Mouse (Mus musculus) myocyte (in vitro differentiated cells): ENCODE results near the gene Gif.

ENCODE experiments used
- CEBPB ChIP-seq: IDR thresholded peaks from 2 replicates; pipeline ENCODE4 v1.6.1; 2011; ENCODE audit warnings: mild to moderate bottlenecking, moderate library complexity; ENCODE audit not compliant: poor library complexity, insufficient read depth, severe bottlenecking
- E2F4 ChIP-seq: IDR thresholded peaks from one replicate; pipeline ENCODE4 v1.6.1; 2011; ENCODE audit warnings: mild to moderate bottlenecking, control low read depth, moderate library complexity; ENCODE audit not compliant: insufficient read depth
- MAX ChIP-seq: IDR thresholded peaks from one replicate; pipeline ENCODE4 v1.6.1; 2011; ENCODE audit warnings: low read depth, mild to moderate bottlenecking, control low read depth
- MYOD1 ChIP-seq, 3 experiments: IDR thresholded peaks; one replicate each; pipeline ENCODE4 v1.6.1; 2011; ENCODE audit warnings: control low read depth in 2 of 3, low read depth in 2 of 3, mild to moderate bottlenecking in 2 of 3, moderate library complexity in 1 of 3; ENCODE audit not compliant: insufficient read length in 2 of 3, control insufficient read depth in 1 of 3
- MYOG ChIP-seq, 3 experiments: IDR thresholded peaks; one replicate each; pipeline ENCODE4 v1.6.1; 2011; ENCODE audit warnings: control low read depth in 2 of 3, low read depth in 2 of 3, mild to moderate bottlenecking in 2 of 3; ENCODE audit not compliant: insufficient read length in 2 of 3, control insufficient read depth in 1 of 3, insufficient read depth in 1 of 3
- POLR2A ChIP-seq: IDR thresholded peaks from one replicate; pipeline ENCODE4 v1.6.1; 2011; ENCODE audit warnings: low read depth, mild to moderate bottlenecking, control low read depth, moderate library complexity; ENCODE audit not compliant: insufficient read length
- POLR2AphosphoS2 ChIP-seq: IDR thresholded peaks from one replicate; pipeline ENCODE4 v1.6.1; 2011; ENCODE audit warnings: low read depth, control low read depth; ENCODE audit not compliant: insufficient read length
- REST ChIP-seq: IDR thresholded peaks from one replicate; pipeline ENCODE4 v1.6.1; 2011; ENCODE audit warnings: mild to moderate bottlenecking, control low read depth, moderate library complexity; ENCODE audit not compliant: insufficient read depth, insufficient read length
- SRF ChIP-seq: IDR thresholded peaks from one replicate; pipeline ENCODE4 v1.6.1; 2011; ENCODE audit warnings: low read depth; ENCODE audit not compliant: control insufficient read depth, insufficient read length
- TCF12 ChIP-seq: IDR thresholded peaks from one replicate; pipeline ENCODE4 v1.6.1; 2011; ENCODE audit warnings: mild to moderate bottlenecking, control low read depth; ENCODE audit not compliant: poor library complexity, insufficient read depth, severe bottlenecking
- TCF3 ChIP-seq: IDR thresholded peaks from one replicate; pipeline ENCODE4 v1.6.1; 2011; ENCODE audit warnings: low read depth, control low read depth; ENCODE audit not compliant: insufficient read length
- USF1 ChIP-seq: IDR thresholded peaks from one replicate; pipeline ENCODE4 v1.6.1; 2011; ENCODE audit warnings: low read depth, mild to moderate bottlenecking, control low read depth, moderate library complexity

DNA sequence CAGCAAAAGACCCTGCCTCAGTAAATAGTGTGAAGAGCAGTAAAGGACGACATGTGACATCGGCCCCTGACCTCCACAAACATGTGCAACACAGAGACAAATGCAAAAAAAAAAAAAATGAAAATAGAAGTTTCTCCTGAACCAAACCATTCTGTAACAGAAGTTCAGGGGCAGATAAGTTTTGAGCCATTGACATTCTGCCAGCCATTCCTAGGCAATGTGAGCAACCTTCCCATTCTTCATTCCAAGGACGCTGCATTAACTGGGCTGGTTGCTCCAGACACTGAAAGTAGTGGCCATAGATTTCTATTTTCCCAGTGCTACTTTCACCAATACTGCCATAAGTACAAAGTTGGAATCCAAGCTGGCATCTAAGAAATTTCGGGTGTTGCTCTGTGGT lies 34.9 kb upstream of the Gif start:
- no peak for TF ChIP-seq POLR2A
- TF ChIP-seq E2F4 = no peak
- TF ChIP-seq CEBPB = no peak
- TF ChIP-seq TCF12 = no peak
- no peak for TF ChIP-seq MAX
- no peak for TF ChIP-seq SRF
- TF ChIP-seq USF1 = no peak
- TF ChIP-seq MYOG (IDR thresholded peaks at IDR 0.05; ENCODE audit: control insufficient read depth in 1 of 3, insufficient read depth in 1 of 3, insufficient read length in 2 of 3, low read depth in 2 of 3) = no peak
- TF ChIP-seq POLR2AphosphoS2 = no peak
- TF ChIP-seq REST = no peak
- no peak for TF ChIP-seq MYOD1 (IDR thresholded peaks at IDR 0.05; ENCODE audit: control insufficient read depth in 1 of 3, insufficient read length in 2 of 3, low read depth in 2 of 3)
- no peak for TF ChIP-seq TCF3
